Mouse (Mus musculus): Measurements from ENCODE around the gene Gbf1.

Gene Gbf1

DNA sequence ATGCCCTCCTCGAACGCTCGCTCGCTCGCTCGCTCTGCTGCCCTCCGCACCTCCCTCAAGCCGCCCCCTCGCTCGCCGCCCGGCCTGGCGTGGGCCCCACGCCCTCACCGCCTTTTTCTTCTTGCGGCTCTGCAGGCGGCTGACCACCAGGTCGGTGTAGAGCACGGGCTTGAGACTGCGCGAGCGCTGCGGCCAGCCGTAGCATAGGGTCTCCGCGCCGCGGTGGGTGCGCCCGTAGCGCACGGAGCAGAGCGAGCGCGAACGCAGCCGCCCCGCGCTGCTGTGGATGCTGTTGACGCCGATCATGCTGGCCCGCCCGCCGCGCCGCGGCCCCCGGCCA, 165.2 kb downstream of the Gbf1 start:
- no peak for DNase-seq

DNA sequence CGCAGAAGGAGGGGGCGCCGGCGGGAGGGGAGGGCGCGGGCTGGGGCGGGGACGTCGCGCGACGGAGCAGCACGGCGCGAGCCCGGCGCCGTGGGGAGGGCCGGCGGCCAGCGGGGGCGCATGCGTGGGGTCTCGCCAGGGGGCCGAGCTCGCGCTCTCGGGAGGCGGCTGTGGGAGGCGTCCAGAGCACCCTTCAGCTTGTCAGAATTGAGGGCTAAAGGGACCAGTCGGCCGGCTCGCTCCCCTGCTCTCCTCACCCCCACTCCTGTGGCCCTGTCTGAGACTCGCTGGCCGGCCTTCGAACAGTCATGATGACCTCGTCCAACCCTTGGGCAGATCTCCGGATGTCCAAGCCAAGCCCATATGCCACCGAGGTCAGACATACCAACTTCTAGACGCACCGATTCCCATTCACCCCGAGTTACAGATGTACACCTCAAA, 165.7 kb downstream of the Gbf1 start:
- DNase-seq: no peak

DNA sequence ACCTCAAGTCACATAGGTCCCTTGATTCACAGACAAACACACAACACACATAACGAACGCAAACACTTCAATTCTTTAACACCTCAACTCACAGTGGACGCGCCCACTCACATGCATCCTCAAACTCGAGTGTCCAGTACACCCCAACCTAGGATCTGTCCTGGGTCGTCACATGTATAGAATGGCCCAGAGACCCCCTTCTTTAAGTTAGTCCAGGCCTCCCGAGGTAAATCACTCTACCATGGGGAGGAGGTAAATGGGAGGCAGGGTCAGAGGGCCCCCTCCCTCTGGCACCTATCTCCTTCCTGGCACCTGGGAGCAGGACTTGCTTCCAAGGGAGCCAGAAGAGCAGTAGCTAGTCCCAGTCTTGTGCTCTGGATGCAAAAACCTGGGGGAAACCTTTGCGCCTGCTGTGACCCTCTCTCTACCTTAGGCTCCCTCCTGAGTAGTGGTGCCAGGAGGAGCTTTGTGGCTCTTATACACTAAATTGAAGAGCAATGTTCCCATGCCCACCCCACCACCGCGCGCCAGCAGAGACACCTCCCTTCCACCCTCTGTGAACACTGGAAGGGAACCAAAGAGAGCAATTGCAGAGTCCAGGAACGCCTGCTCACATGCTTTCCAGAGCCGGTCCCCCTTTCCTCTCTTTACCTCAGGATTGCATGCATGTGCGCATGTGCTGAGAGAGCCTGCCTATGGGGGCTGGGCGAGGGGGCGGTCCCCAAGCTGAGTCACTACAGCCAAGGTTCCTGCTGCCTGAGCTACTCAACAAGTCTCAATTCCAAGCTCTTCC, 166.5 kb downstream of the Gbf1 start:
- peak; percentile 68 for DNase-seq

GRCm38 (mm10) chr19:46320076-46320785, 167.9 kb downstream of the Gbf1 start:
- DNase-seq: no peak

DNA sequence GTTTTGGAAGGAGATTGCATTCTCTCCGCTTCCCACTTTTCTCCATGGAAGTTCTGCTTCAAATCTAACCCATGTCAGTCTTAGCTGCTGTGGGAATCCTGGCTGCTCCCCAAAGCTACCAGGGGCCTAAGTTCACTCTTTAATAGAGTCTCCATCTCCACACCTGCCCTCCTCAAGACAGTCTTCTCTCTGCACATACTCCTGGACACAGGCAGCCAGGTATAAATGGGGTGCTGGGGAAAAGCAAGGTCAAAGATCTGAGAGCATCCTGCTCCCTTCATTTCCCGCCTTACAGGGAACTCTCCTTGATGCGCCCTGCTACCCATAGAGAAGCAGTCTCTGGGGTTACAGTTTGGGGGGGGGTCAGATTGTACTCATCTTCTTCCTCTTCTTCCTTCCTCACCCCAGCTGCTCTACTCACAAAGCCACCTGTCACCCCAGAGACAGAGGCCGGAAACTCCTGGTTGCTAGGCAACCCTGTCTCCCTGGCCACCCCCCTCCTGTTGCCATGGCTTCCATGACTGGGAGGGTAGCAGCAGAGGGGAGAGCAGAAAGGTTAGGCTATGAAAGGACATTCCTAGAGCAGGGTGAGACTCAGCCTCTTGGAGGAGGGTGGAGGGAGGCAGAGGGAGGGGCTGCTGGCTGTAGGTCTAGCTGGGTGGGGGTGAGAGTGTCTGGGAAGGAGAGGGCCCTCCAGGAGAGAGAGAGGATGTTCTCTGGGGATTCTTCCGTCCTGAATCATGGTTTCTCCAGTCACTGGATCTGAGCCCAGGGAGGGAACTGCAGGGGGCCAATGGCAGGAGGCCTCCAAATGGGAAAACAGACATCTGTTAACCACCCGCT, 169.0 kb downstream of the Gbf1 start:
- no peak for DNase-seq

DNA sequence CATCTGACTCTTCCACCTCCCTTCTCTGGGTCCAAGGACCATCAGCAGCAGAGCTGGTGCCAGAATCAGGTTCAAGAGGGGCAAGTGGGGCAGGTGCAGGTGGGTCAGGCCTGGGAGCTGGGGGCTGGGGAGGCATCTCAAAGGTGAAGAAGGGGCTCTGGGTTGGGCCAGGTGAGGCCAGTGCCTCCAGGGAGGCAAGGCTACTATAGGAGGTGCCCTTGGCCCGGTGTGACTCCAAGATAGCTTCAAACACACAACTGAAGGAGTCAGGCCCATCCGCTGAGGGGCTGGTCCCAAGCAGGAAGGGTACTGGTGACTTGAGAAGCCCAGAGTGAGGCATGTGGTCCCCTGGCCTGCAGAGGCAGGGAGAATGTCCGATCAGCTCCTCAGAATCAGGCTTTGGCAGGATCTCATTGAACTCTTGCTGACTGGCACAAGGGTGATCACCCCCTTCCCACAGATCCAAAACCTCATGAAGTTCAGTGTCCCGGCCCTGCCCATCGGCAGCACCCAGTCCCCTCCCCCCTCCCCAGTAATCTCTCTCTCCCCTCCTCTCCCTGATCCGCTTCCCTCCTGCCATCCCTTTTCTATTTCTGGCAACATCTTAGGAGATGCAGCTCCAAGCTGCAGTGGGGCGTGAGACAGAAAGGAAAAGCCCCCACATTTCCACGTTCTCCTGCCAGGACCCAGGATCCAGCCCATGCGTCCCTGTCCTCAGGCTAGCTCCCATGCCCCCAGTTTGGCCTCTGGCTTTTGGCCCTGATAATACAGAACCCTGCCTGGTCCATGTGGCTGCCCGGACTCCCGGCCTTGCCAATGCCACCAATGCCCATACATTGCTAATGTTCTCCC, 170.1 kb downstream of the Gbf1 start:
- no peak for DNase-seq

DNA sequence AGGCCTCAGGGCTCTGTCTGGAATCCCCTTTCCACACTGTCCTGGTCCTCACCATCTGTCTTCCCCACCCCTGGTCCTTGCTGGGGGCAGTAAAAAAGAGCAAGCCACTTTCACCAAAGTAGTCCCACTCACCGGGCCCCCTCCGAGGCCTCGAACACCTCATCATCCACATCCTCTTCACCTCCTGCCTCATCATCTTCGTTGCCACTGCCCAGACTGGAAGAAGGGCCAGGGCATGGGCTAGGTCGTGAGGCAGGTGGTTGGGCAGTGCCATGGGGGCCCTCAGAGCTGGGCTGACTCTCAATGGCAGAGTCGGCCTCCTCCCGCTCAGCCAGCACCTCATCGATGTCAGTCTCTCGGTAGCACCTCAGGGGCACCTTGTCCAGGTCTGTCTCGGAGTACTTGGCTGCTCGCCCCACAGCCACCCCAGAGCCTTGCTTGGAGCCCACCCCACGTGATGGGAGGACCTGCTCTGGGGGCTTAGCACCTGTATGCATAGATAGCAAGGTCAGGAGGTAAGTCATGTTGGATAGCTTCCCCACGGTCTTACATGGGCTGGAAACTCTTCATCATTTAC, 170.8 kb downstream of the Gbf1 start:
- no peak for DNase-seq

DNA sequence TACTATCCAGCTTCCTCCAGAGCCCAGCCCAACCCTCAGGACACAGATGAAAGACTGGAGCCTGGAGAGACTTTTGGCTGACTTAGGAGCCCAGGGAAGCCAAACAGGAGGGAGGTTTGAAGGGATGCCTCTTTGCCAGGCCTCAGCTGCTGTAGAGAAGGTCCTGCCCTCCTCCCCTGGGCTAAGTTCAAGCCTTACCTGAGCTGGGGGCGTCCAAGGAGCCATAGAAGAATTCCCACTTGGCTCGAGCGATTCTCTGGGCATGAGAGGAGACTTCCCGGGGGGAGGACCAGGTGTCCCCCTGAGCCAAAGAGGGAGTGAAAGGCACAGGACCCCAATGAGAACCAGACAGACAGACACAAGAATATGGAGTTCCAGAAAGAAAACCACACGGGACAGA, 171.4 kb downstream of the Gbf1 start:
- no peak for DNase-seq

- DNase-seq: no peak
These were observed 172.1 kb downstream of the Gbf1 start for GRCm38 (mm10) chr19:46324366-46324765.

DNA sequence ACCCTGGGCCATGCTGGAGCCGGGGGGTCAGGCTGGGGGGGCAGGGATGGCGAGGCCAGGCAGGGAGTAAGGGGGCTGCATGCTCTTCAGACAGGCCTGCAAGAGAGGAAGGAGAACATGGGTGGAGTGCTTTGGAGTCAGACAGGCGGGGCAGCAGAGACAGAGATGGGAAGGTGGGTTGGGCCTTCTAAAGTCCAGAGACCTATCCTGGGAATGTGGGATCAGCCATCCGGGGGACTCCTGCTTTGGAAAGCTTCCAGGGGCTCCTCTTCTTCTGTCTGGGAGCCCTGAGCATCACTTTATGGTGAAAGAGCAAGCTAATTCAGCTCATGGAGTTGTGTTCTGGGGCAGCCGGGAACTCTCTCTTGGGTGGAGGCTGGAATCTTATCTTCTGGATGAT, 172.6 kb downstream of the Gbf1 start:
- DNase-seq: no peak

DNA sequence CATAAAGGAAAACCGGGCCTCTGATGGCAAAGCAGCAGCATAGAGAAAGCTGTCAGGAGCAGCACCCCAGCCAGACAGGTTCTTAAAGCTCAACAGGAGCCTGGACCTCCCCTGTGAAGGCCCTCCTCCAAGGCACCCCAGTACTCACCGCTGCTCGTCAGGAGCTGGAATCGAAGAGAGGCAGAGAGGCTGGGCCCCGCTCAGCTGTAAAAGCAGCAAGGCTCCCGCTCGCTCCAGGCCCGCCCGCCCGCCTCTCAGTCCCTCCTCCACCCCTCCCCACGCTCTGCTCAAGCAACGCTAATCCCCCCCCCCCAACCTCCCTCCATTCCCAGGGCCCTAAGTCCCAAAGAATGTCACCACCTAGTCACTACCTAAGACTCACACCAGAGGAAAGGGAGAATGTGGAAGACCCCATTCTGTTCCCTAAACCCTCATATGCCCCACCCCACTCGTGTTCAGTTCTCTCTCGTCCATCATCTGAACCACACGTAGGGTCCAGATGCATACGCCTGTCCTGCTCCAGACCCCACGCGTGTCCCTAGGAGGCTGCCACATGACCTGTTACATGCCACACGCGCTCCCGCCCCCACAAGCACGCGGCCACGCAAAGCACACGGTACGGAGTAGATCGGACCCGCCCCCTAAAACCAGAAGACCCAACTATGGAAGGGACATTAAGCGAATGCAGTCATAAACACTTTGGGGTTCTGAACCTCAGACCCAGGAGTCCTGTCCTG, 173.9 kb downstream of the Gbf1 start:
- DNase-seq: no peak

DNA sequence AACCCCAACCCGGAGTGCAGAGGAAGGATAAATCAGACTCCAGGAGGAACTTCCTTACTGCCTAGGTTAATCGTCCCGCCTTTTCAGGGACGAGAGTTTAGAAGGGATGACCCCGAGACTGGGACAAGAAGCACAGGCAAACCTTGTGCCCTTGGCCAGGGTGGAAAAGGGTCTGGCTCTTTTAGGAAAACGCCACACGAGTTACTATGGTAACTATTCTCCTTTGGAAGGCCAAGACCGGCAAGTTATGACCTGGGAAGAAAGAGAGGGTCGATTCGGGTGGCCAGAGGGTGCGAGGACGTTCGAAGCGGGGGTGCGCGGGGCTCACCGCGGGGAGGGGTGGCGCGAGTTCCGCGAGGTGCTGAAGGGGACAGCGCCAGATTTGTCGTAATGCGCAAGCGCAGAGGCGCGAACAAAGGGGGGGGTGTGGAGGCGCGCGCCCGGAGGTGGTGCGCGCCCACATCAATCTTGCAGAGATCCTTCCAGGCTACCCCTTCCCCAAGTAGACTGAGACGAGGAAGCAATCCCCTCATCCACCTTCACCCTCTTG, 174.5 kb downstream of the Gbf1 start, which contains the start of gene Psd:
TSS of gene Psd (minus strand) at position 401 of the 550 bp plus-strand sequence.
- peak; percentile 19 for DNase-seq

GRCm38 (mm10) chr19:46327531-46328064, 175.3 kb downstream of the Gbf1 start:
- DNase-seq: no peak

- peak; percentile 95 for DNase-seq
These were observed 176.0 kb downstream of the Gbf1 start, which contains the start of gene Fbxl15 for GRCm38 (mm10) chr19:46328081-46329030. TSS of gene Fbxl15 (plus strand) at chr19:46328184.

- peak; percentile 16 for DNase-seq
These were observed 176.8 kb downstream of the Gbf1 start for GRCm38 (mm10) chr19:46329031-46329641.

GRCm38 (mm10) chr19:46329951-46330350, 177.6 kb downstream of the Gbf1 start:
- peak; percentile 91 for DNase-seq

DNA sequence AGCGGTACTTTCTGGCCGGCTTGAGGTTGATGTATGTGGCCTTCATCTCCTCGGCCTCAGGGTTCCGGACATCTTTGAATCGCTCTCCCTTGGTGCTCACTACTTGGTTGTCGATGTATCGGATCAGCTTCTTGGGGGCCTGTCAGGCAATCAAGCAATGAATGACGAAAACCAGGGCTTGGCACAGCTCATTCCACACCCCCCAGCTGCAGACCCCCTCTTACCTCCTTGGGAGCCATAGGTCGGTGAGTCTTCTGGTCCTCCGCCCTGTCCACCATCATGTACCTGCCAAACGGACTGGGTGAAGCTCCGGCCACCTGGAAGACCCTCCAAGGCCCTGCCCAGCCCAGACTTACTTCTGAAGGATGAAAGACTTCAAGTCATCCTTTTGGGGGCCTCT, 178.4 kb downstream of the Gbf1 start:
- DNase-seq: no peak

- DNase-seq: no peak
These were observed 179.0 kb downstream of the Gbf1 start for GRCm38 (mm10) chr19:46331326-46331725.

GRCm38 (mm10) chr19:46331936-46332335, 179.6 kb downstream of the Gbf1 start:
- no peak for DNase-seq
